Mouse (Mus musculus) brain, embryonic 14.5 days (tissue): ENCODE results near the gene Tns3. TPM values are rescaled to one million over a fixed set of nuclear protein-coding genes. Genes with fewer than 3 reads are reported as not detected.
A peak's percentile ranks its signal among the peaks of the same experiment; 100 is the strongest.

Experiments
- DNase-seq: peaks from one replicate; pipeline ENCODE4 v3.0.0-alpha.2; 2011; ENCODE audit warnings: low read depth
- CTCF ChIP-seq: fragments of 200-500 bp; IDR thresholded peaks from 2 replicates; pipeline ENCODE4 v1.5.1; 2012; ENCODE audit warnings: inconsistent platforms, mild to moderate bottlenecking, moderate library complexity, borderline replicate concordance; ENCODE audit not compliant: insufficient read depth, insufficient read length; ENCODE audit errors: extremely low read depth
- POLR2A ChIP-seq: fragments of 200-500 bp; IDR thresholded peaks from 2 replicates; pipeline ENCODE4 v1.6.1; 2012; ENCODE audit warnings: mild to moderate bottlenecking, inconsistent platforms, borderline replicate concordance; ENCODE audit not compliant: poor library complexity, insufficient read depth, insufficient read length, severe bottlenecking; ENCODE audit errors: extremely low read depth
- polyA plus RNA-seq: library from polyadenylated mRNA; depleted of rRNA; stranded (reverse); fragments of >200 nt; gene quantifications from 2 replicates; pipeline ENCODE4 v1.2.3, GENCODE M21; 2012

Gene Tns3
- polyA plus RNA-seq, 1 experiment, result 12.1 TPM

DNA sequence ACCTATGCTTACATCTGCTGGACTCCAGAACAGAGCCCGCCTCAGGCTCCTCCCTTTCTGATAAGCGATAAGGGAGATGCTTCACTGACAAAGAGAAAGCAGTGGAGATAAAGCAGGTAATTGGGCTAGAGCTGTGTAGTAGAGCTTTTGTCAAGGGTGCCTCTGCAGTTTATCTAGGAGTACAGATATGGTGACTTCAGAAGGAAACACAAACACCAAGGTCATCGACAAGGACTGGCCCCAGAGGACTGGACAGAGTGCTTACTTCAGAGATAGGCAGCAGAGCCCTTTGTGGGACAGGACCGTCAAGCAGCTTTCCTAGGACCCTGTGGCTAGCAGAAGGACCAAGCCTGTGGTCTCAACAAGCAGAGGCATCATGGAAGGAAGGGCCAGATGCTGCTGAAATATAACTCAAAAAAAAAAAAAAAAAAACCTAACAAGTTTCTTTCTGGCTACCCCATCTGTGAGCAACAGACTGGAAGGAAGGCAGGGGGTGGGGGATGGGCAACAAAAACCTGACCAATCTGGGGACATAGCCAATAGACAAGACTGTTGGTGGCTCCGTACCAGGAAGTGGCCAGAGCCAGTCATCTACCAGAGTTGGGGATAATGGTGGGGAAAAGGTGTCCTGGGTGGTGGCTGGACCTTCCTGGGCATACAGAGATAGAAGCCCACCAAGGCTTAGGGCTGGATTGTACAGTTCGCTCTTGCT, 25.2 kb downstream of the Tns3 start:
- no peak for TF ChIP-seq POLR2A
- peak; percentile 52 for DNase-seq

DNA sequence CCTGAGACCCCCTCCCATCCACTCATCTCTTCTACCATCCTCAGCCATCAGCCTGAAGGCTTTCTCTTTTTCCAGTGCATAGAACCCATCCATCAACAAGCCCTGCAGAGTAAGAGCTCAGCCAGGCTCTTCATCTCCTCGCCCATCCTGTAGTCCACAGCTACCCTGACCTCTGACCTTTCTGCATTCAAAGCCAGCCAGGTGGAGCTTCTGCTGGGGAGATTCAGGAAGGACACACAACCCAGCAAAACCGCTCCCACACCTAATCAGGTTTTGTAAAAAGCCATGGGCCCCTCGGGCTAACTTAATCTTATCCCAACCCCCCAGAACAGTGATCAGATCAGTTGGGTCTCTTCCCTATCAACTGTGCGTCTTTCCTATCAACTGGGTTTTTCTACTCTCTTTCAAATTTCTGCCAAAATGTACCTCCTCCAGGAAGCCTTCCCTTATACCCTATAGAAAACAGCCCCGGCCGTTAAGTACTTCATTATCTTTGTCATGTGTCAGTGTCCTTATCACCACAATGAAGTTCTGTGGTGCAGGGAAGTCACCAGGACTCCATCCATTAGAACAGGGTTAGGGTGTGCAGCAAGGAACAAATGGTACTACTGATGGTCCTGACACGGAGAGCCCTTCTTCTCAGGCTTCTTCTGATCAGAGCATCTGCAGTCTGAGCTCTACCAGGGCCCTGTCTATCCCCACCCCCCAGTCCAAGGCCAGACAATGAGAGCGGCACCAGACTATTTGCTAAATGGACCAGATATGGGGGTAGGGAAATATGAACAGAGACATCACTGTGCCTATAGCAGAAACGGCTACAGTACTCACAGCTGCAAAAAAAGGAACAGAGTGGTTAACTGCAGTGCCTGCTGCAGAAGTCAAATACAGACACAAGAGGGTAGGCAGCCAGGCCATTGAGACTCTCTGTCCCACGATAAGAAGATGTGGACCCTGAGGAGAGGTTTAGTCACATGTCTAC, 26.6 kb downstream of the Tns3 start:
- no peak for DNase-seq
- TF ChIP-seq CTCF, result no peak
- TF ChIP-seq POLR2A, result no peak

DNA sequence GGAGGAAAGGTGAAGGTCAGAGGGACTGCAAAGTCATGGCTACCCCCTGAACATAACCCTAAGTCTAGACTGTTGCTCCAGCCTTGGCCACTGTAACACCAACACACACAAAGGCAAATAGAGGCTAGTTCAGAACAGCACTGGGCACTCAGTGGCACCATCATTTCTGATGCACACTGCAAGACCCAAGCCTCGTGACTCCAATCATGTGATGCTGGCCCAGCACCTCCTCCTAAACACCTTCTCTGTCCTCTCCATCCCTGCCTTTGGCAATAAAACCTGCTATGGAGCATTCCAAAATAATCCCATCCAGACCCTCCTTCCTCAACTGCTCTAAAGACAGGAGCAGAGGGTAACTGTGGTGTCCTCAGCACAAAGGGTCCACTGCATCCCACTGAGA, 27.7 kb downstream of the Tns3 start:
- no peak for DNase-seq
- no peak for TF ChIP-seq POLR2A
- TF ChIP-seq CTCF, result no peak

DNA sequence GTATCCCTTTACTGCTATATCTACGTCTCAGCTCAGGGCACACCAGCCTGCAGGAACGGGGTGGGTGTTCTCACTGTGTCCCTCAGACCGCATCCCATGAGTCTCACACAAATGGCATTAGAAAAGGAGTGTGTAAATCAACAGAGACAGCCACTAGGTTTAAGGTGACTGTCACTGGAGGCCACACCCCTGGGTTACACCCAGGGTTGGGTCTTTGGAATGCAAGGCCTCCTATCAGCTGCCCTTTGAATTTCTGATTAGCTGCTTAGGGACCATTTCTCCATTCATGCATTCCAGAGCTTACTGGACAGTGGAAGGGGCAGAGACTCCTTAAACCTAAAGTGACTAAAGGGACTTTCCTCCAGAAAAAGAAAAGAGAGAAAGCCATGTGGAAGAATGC, 28.6 kb downstream of the Tns3 start:
- TF ChIP-seq CTCF (no peak), POLR2A (no peak)
- DNase-seq, result no peak

DNA sequence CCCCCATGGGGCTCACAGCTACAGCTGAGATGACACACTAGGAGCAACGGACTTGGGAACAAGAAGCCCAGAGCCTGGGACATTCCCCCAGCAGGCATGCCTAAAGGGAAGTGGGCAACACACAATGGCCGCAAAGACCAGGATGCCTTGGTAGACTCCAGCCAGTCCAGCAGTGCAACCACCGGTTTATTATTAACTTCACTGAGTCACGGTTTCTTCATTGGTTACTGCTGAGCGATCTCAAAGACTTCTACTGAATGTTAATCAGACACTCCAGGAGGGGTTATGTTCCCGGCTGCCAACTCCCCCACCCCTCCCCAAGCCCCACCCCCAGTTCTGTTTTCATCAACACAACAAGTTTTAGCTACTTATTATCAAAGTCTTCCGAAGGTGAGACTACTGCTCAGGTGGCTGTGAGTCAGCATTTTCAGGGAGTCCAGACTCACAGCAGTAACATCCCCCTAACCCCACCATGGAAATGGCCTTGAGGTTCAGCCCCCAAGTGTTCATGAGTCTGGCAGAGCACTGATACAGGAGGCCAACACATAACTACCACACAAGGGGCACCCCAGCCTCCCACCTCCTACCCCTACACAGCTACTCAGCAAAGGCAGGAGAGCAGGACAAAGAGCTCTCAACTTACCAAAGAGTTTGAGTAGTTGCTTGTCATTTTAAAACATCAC, 29.5 kb downstream of the Tns3 start:
- DNase-seq, result no peak

DNA sequence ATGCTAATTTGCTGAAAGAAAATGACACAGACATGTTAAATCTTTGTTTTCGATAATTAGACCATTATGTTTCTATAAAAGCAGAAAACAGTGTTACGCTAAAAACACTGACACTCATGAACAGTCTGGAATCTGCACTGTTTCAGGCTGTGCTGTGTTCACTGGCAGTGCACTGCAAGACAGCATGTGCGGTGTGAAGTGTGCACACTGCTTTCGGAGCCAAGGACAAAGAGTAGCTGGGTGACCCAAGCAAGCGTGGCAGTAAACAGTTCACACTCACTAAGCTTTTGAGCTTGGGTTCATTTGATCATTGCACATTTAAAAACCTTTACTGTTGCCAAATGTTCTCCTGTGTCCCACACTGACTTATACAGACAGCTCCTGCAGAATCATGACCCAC, 32.2 kb downstream of the Tns3 start:
- TF ChIP-seq CTCF (no peak), POLR2A (no peak)
- peak; percentile 67 for DNase-seq

More for the DNA sequence above, 29.5 kb downstream of the Tns3 start:
- TF ChIP-seq POLR2A (no peak), CTCF (no peak)

DNA sequence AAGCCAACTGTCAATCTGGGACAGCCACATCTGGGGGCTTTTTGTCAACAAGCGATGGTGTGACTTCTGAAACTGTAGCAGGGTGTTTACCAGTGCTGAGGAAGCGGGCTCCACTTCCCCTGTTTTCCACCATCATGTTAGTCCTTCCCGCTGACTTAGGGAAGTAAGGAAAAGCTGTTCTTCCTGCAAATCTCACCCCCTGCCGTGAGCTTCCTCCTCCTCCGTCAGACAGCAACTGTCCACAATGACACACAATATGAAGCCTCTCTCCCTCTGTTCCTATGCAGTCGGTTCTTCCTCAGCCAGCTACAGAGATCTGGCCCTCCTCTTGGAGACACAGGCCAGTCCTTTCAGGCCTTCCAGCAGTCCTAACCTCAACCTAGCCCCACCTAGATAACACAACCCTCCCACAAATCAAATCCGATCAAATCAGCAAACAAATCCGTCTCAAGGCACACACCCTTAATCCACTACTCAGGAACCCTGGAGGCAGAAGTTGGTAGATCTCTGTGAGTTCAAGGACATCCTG, 34.4 kb downstream of the Tns3 start:
- TF ChIP-seq POLR2A (no peak), CTCF (no peak)
- no peak for DNase-seq

DNA sequence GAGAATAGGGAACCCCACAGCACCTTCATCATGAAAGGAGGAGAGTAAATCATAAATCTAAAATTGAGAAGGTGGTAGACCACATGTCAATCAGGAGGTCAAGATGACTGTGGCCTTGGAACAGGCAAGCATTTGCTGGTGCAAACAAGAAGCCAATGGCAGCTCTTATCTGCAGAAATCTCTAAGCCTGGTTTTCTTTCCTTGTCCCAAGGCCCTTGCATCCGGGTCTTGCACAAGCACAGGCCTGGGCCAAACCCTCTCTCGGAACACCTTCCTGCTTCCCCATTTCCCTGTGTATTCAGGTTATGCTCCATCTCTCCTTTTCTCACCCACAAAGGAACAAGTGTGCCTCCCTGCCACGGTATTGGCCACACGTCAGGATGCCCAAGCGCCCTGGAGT, 35.0 kb downstream of the Tns3 start:
- DNase-seq, result no peak
- TF ChIP-seq CTCF (no peak), POLR2A (no peak)

DNA sequence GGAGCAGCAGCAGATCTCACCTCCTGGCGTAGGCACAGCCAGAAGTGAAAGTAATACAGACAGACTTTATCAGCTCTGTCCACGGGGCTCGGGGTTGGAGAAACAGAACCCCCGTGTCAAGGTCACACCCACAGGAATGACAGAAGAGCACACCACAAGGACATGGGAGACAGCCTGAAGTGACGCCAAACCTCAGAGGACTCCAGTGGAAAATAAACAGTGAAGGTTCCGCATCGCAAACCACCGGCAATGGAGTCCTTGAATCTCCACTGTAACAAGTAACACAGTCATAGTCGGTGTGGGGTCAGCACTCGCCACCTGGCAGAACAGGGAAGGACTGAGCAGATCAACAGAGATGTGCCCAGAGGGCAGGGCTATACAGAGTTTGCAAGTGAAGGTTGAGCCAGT, 35.5 kb downstream of the Tns3 start:
- TF ChIP-seq POLR2A, result no peak
- no peak for TF ChIP-seq CTCF
- DNase-seq, result no peak

DNA sequence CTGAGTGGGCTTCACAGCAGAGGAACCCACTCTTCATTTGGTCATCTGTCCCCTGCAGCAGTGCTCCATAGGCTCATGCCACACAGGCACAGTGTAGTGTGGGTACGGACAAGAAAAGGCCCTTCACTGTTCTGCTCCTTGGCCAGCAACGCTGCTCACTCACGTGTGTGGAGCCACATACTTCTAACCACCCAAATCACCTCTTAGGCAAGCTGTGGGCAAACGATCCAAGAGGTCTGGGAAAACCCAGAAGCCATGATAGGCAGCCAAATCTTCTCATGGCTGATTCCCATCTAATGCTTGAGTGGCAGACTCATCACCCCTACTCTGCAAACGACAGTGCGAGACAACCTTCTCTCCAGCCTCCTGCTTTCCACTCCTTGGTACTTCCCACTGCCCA, 37.2 kb downstream of the Tns3 start:
- TF ChIP-seq CTCF, result no peak
- TF ChIP-seq POLR2A, result no peak
- no peak for DNase-seq

DNA sequence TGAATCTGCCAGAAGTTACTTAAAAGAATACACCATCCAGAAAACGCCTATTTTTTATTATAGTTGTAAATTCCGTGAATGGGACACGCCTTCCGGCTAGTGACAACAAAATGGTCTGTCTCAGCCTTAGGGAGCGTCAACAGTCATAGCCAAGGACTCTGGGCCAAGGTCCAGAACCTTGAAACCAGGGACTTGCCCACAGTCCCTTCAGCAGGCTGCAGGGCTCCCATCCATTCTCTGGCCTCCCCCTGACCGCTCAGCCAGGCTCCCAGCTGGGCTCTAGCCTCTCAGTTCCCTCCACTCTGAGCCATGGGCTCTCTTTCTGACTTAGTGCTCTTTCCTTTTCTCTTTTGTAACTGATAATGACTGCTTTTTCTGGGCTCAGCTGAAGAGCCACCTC, 37.6 kb downstream of the Tns3 start:
- DNase-seq, result no peak
- TF ChIP-seq POLR2A, result no peak
- no peak for TF ChIP-seq CTCF

DNA sequence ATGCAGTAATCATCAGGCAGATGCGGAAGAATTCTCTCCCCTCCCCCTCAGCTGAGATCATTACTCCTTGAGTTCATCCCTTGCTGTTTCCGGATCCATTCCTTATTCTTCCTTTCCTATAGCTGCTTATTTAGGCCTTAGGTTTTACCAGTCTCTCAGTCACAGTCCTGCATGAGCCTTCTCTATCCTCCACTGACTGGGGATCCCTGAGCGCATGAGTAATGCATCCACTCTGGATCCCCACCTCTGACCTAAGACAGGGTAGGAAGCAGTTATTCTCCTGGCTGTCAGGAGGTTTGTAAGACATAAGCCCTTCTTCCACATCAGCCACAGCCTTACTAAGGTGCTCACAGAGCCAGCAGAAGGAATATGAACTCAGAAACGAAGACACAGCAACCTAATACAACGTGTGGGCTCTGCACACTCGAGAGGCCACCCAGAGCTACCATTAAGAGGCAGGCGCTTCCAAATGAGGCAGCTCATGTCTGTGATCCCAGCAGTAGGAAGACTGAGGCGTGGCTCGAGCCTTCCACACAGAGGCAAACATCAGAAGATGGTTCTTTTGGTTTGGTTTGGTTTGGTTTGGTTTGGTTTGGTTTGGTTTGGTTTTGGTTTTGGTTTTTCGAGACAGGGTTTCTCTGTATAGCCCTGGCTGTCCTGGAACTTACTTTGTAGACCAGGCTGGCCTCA, 38.3 kb downstream of the Tns3 start:
- TF ChIP-seq POLR2A, result no peak
- no peak for TF ChIP-seq CTCF

DNA sequence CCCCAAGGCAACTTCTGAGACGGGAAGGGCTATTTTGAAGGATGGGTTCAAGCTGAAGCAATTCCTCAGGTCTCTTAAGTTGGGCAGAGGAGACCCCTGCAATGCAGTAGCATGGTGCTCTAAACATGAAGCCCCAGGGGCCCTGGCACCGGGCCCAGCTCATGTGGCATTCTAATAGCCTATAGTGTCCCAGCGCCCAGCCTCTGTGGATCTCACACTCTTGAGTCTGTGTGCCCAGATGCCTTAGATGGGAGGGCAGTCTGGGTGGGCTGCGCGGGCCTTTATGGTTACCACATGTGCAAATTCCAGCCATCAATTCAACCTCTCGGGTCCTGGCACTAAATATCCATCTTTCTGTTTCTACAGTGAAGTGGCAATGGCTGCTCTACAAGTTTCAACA, 38.9 kb downstream of the Tns3 start:
- TF ChIP-seq CTCF (no peak), POLR2A (no peak)
- DNase-seq, result peak; percentile 55

More for the DNA sequence above, 38.3 kb downstream of the Tns3 start:
- no peak for DNase-seq
